Mouse (Mus musculus): ENCODE data around the gene Zfp740.

Gene Zfp740

GRCm38 (mm10) chr15:102248812-102249191, 45.8 kb downstream of the Zfp740 start:
- no peak for DNase-seq (ENCODE audit: low read depth)

GRCm38 (mm10) chr15:102249251-102249691, 46.2 kb downstream of the Zfp740 start:
- no peak for DNase-seq (ENCODE audit: low read depth)

DNA sequence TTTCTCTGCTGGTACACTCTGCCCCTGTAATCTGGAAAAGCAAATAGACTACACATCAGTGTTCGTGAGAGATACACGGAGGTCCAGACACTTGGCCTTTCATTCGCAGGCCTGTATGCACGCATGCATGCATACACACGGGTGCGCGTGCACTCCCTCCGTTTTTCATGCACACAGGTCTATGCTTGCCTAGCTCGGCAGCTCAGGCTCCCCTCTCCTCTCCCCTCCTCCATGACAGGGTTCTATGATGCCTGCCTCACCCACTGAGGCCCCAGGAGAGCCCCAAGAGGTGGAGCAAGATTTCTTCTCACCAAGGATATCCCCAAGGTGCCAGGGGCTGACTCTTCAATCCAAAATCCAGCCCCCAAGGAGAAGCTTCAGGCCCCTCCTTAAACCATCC, 46.9 kb downstream of the Zfp740 start:
- DNase-seq (ENCODE audit: low read depth): no peak

GRCm38 (mm10) chr15:102250521-102250920, 47.5 kb downstream of the Zfp740 start:
- no peak for DNase-seq (ENCODE audit: low read depth)

- DNase-seq (ENCODE audit: low read depth): no peak
Observed at GRCm38 (mm10) chr15:102255547-102256255, 52.7 kb downstream of the Zfp740 start.

DNA sequence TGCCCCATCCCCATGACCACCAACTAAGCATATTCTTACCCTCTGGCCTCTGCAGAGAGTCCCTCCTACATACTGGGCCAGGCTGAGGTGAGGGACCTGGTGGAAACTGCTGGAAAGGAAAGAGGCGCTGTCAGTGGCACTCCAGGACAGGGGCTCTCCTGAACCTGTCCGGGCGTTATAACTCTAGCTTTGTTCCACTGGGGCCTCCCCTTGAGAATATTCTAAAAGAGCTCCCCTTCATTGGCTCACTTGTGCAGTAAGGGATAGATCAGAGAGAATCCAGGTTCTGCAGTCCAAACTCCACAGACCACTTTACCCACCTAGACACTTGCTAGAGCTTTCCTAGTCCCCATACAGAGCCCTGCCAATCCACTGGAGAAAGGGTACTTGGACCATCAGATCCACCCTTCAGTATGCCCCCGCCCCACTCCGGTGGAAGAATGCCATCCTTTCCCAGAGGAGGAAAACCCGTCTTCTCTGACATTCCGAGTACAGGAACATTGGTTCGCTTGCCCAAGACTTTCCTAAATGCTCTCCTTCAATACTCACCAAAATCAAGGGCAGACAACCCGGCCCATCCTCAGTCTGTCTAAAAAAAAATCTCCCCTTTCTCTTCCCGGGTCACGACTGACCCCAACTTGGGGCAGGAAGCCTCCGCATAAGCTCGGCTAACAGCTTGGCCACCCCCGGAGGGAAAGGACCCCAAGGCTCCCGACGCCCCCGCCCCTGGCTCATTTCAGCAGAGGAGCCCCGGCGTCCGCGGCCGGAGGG, 53.6 kb downstream of the Zfp740 start:
- no peak for DNase-seq (ENCODE audit: low read depth)

GRCm38 (mm10) chr15:102257202-102258075, 54.4 kb downstream of the Zfp740 start, which contains the start of gene Rarg:
TSS of gene Rarg (minus strand) at chr15:102257517.
- no peak for DNase-seq (ENCODE audit: low read depth)

DNA sequence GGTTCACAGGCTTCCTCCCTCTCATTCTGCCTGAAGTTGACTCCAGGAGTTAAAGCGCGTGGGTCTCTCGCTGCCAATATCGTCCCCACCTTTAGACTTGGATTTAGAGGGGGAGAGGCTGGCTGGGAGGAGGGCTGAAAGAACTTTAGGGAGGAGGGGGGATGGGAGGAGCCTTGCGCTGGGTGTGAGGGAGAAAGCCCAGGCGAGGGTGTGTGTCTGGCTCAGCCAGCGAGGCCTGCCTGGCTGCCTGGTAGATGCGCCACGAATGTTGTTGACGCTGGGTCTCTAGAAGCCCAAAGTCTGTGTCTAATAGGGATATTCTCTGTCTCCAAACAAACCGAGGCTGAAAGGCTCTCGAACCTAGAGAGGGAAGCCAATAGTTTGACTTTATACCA, 55.0 kb downstream of the Zfp740 start:
- no peak for DNase-seq (ENCODE audit: low read depth)

DNA sequence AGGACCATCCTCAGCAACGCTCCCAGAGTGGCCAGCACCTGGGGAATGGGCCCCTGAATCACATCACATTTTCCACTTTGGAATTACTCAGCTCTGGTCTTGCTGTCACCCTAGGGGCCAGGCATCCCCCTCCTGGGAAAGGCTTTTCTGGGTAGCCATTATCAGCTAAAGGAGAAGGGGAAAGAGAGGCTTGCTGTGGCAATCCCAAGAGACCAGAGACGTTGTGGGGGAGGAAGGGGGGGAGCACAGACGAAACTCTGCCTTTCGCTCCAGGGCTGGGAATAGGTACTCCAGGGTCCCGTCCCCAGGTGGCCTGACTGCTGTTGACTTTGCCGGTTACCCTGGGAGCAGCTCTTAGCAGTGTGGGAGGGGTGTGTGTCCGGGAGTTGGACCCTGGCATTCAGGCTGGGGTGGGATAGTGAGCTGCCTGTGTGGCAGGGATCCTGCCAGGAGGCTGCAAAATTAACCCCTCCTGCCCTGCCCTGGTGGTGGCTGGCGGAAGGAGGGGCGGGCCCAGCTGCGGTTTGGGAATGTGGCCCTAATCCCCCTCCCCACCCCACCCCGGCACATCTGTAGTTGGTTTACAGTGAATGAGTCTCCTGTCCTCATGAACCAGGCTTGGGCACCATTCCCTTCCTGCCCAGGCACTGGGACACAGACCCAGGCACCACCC, 55.7 kb downstream of the Zfp740 start:
- DNase-seq (ENCODE audit: low read depth): no peak

DNA sequence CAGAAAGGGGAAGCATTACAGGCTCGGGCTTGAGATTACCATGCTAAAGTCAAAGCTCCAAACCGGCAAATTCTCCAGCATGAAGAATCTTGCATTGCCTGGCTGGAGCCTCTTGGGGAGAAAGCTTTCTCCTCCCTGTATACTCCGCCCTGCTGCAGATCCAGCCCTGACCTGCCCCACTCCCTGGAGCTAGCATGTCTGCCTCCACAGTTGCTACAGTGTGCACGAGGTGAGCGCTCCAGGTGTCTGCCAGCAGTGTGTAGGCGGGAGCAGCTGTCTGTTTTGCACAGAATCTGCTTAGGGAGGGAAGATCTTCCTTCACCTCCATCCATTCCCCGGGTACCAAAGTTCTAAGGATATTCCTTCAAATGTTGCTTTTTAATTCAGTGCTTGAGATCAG, 59.5 kb downstream of the Zfp740 start:
- no peak for DNase-seq (ENCODE audit: low read depth)

GRCm38 (mm10) chr15:102263037-102263436, 60.0 kb downstream of the Zfp740 start:
- DNase-seq (ENCODE audit: low read depth): no peak
